Mouse (Mus musculus) limb, embryonic 13.5 days (tissue): ENCODE measurements around the gene Pnpla2. TPM values are rescaled to one million over a fixed set of nuclear protein-coding genes. Genes with fewer than 3 reads are reported as not detected.

Experiments used
- ATAC-seq: fragments of 200-750 bp; cut with Nextera tagmentation; 2 replicates; pipeline ENCODE4 v1.8.0; 2017; ENCODE audit warnings: low read depth, moderate number of reproducible peaks, moderate TSS enrichment; ENCODE audit not compliant: low FRiP score
- H3K27ac ChIP-seq: fragments of 300-500 bp; sonication (generic); 2 replicates; pipeline ENCODE4 v1.5.1; 2015; ENCODE audit warnings: inconsistent platforms, mild to moderate bottlenecking, moderate library complexity
- H3K27me3 ChIP-seq: fragments of 300-500 bp; sonication (generic); 2 replicates; pipeline ENCODE4 v1.6.1; 2015; ENCODE audit warnings: mild to moderate bottlenecking, inconsistent platforms
- H3K36me3 ChIP-seq: fragments of 300-500 bp; sonication (generic); 2 replicates; pipeline ENCODE4 v1.6.1; 2015; ENCODE audit warnings: inconsistent platforms, mild to moderate bottlenecking, moderate library complexity
- H3K4me1 ChIP-seq: fragments of 300-500 bp; sonication (generic); 2 replicates; pipeline ENCODE4 v1.6.1; 2015; ENCODE audit warnings: inconsistent platforms
- H3K4me2 ChIP-seq: fragments of 300-500 bp; sonication (generic); replicated peaks from 2 replicates; pipeline ENCODE4 v1.6.1; 2015; ENCODE audit warnings: inconsistent platforms, mild to moderate bottlenecking, moderate library complexity
- H3K4me3 ChIP-seq: fragments of 300-500 bp; sonication (generic); 2 replicates; pipeline ENCODE4 v1.5.1; 2015; ENCODE audit warnings: moderate library complexity, mild to moderate bottlenecking, inconsistent platforms
- H3K9ac ChIP-seq: fragments of 300-500 bp; sonication (generic); 2 replicates; pipeline ENCODE4 v1.6.1; 2015; ENCODE audit warnings: mild to moderate bottlenecking, inconsistent platforms
- H3K9me3 ChIP-seq: fragments of 300-500 bp; sonication (generic); 2 replicates; pipeline ENCODE4 v1.6.1; 2016; ENCODE audit warnings: inconsistent platforms
- WGBS: fragments of 180-500 bp; shearing (Covaris S2); methylation state at CpG from one replicate; pipeline ENCODE4 v1.1.7; 2015; 5-methylcytosine and 5-hydroxymethylcytosine counted together
- polyA plus RNA-seq: library from polyadenylated mRNA; unstranded; fragments of >200 nt; fragmentation: Nextera tagmentation; extraction: Ambion mirVana; gene quantifications from 2 replicates; pipeline ENCODE4 v1.2.1, GENCODE M21; 2015

Gene Pnpla2
- polyA plus RNA-seq, 1 experiment from 2014 or later = 14.7 TPM

- ATAC-seq = no peak
- Histone ChIP-seq H3K4me1 (peaks cover 4% of the 10 kb centered on the region), H3K4me2 (no peak overlapping the region), H3K9me3 (no peaks in the 10 kb centered on the region), H3K27me3 (no peaks in the 10 kb centered on the region), H3K27ac (no peak overlapping the region), H3K36me3 (no peaks in the 10 kb centered on the region), H3K9ac (no peak overlapping the region), H3K4me3 (no peak overlapping the region)
- 78% methylated on average over 9 of the region's 9 CpGs for WGBS
Observed at GRCm38 (mm10) chr7:141420030-141420702, 34.8 kb upstream of the Pnpla2 start.

- ATAC-seq = no peak
- H3K27me3 ChIP-seq = no peaks in the 10 kb centered on the region
- no peak overlapping the region for H3K4me3 ChIP-seq
- no peaks in the 10 kb centered on the region for H3K36me3 ChIP-seq
- 70% methylated on average over 4 of the region's 4 CpGs for WGBS
- no peak overlapping the region for H3K27ac ChIP-seq
- no peak overlapping the region for H3K4me2 ChIP-seq
- H3K9ac ChIP-seq = no peak overlapping the region
- peaks cover 8% of the 10 kb centered on the region for H3K4me1 ChIP-seq
- H3K9me3 ChIP-seq = no peaks in the 10 kb centered on the region
Observed at GRCm38 (mm10) chr7:141423811-141424210, 31.2 kb upstream of the Pnpla2 start.

- H3K4me1 ChIP-seq = peaks cover 21% of the 10 kb centered on the region
- ATAC-seq = no peak
- no peaks in the 10 kb centered on the region for H3K27me3 ChIP-seq
- no peak overlapping the region for H3K9ac ChIP-seq
- no peak overlapping the region for H3K4me2 ChIP-seq
- H3K4me3 ChIP-seq = no peak overlapping the region
- no peaks in the 10 kb centered on the region for H3K9me3 ChIP-seq
- 80% methylated on average over 12 of the region's 12 CpGs for WGBS
- H3K36me3 ChIP-seq = peaks cover 22% of the 10 kb centered on the region
- no peak overlapping the region for H3K27ac ChIP-seq
Observed at GRCm38 (mm10) chr7:141426948-141427730, 27.9 kb upstream of the Pnpla2 start.

- H3K27ac ChIP-seq = no peak overlapping the region
- no peak for ATAC-seq
- peaks cover 26% of the 10 kb centered on the region for H3K4me1 ChIP-seq
- peaks cover 38% of the 10 kb centered on the region for H3K36me3 ChIP-seq
- peak overlapping the region; percentile 62 for H3K4me2 ChIP-seq
- H3K27me3 ChIP-seq = no peaks in the 10 kb centered on the region
- no peaks in the 10 kb centered on the region for H3K9me3 ChIP-seq
- WGBS = 59% methylated on average over 5 of the region's 5 CpGs
- H3K4me3 ChIP-seq = peak overlapping the region; percentile 36
- H3K9ac ChIP-seq = peak overlapping the region; percentile 56; the same call in 1 of the 2 replicates
Observed at GRCm38 (mm10) chr7:141428701-141429100, 26.3 kb upstream of the Pnpla2 start.

GRCm38 (mm10) chr7:141429310-141429709, 25.7 kb upstream of the Pnpla2 start, which contains the start of gene Cend1:
Gene Cend1, minus strand, starts transcription at chr7:141429491.
- Histone ChIP-seq H3K4me2 (peak within 1 kb of the TSS; percentile 62), H3K36me3 (peaks cover 40% of the 10 kb centered on the region), H3K9me3 (no peaks in the 10 kb centered on the region), H3K4me1 (peaks cover 32% of the 10 kb centered on the region), H3K9ac (peak within 1 kb of the TSS; percentile 56), H3K27ac (0 out of 2 replicates have a peak within 1 kb of the TSS, but pooled peaks have one; percentile 22), H3K4me3 (peak within 1 kb of the TSS; percentile 36), H3K27me3 (no peaks in the 10 kb centered on the region)
- peak; percentile 78 for ATAC-seq
- 4% methylated on average over 19 of the region's 19 CpGs for WGBS

GRCm38 (mm10) chr7:141429840-141430584, 25.0 kb upstream of the Pnpla2 start:
- Histone ChIP-seq H3K9me3 (no peaks in the 10 kb centered on the region), H3K9ac (0 out of 2 replicates have a peak overlapping the region, but pooled peaks have one; percentile 56), H3K27ac (0 out of 2 replicates have a peak overlapping the region, but pooled peaks have one; percentile 22), H3K36me3 (peaks cover 40% of the 10 kb centered on the region), H3K4me1 (peaks cover 39% of the 10 kb centered on the region), H3K4me2 (peak overlapping the region; percentile 62), H3K4me3 (no peak overlapping the region), H3K27me3 (no peaks in the 10 kb centered on the region)
- ATAC-seq = no peak
- WGBS = 64% methylated on average over 9 of the region's 9 CpGs

- no peak for ATAC-seq
- peaks cover 40% of the 10 kb centered on the region for H3K36me3 ChIP-seq
- H3K9ac ChIP-seq = 0 out of 2 replicates have a peak overlapping the region, but pooled peaks have one; percentile 56
- no peaks in the 10 kb centered on the region for H3K27me3 ChIP-seq
- no peak overlapping the region for H3K4me2 ChIP-seq
- H3K9me3 ChIP-seq = no peaks in the 10 kb centered on the region
- 95% methylated on average over 9 of the region's 9 CpGs for WGBS
- H3K4me1 ChIP-seq = peaks cover 46% of the 10 kb centered on the region
- H3K27ac ChIP-seq = no peak overlapping the region
- H3K4me3 ChIP-seq = no peak overlapping the region
Observed at GRCm38 (mm10) chr7:141430585-141431240, 24.3 kb upstream of the Pnpla2 start.

- Histone ChIP-seq H3K4me3 (no peak overlapping the region), H3K9me3 (no peaks in the 10 kb centered on the region), H3K27ac (no peak overlapping the region), H3K4me1 (peaks cover 55% of the 10 kb centered on the region), H3K27me3 (no peaks in the 10 kb centered on the region), H3K4me2 (no peak overlapping the region), H3K36me3 (peaks cover 40% of the 10 kb centered on the region), H3K9ac (no peak overlapping the region)
- WGBS = 91% methylated on average over 19 of the region's 19 CpGs
- ATAC-seq = no peak
Observed at GRCm38 (mm10) chr7:141431434-141432185, 23.4 kb upstream of the Pnpla2 start.

- Histone ChIP-seq H3K9ac (no peak overlapping the region), H3K9me3 (no peaks in the 10 kb centered on the region), H3K27ac (no peak overlapping the region), H3K27me3 (no peaks in the 10 kb centered on the region), H3K4me1 (peaks cover 60% of the 10 kb centered on the region), H3K4me2 (no peak overlapping the region), H3K4me3 (no peak overlapping the region), H3K36me3 (peaks cover 40% of the 10 kb centered on the region)
- no peak for ATAC-seq
- 81% methylated on average over 8 of the region's 8 CpGs for WGBS
Observed at GRCm38 (mm10) chr7:141432186-141432611, 22.8 kb upstream of the Pnpla2 start.

- H3K4me3 ChIP-seq = no peak overlapping the region
- H3K9ac ChIP-seq = peak overlapping the region; percentile 72
- H3K27ac ChIP-seq = no peak overlapping the region
- peaks cover 40% of the 10 kb centered on the region for H3K36me3 ChIP-seq
- H3K9me3 ChIP-seq = no peaks in the 10 kb centered on the region
- no peaks in the 10 kb centered on the region for H3K27me3 ChIP-seq
- peak overlapping the region; percentile 90; the same call in 1 of the 2 replicates for H3K4me2 ChIP-seq
- 85% methylated on average over 6 of the region's 6 CpGs for WGBS
- ATAC-seq = no peak
- H3K4me1 ChIP-seq = peaks cover 60% of the 10 kb centered on the region
Observed at GRCm38 (mm10) chr7:141432741-141433516, 22.1 kb upstream of the Pnpla2 start.
